Mouse (Mus musculus): Measurements from ENCODE around the gene Negr1. TPM values are rescaled to one million over a fixed set of nuclear protein-coding genes. Genes with fewer than 3 reads are reported as not detected.

Gene Negr1
- total RNA-seq, 1 experiment, result 0.31 TPM

DNA sequence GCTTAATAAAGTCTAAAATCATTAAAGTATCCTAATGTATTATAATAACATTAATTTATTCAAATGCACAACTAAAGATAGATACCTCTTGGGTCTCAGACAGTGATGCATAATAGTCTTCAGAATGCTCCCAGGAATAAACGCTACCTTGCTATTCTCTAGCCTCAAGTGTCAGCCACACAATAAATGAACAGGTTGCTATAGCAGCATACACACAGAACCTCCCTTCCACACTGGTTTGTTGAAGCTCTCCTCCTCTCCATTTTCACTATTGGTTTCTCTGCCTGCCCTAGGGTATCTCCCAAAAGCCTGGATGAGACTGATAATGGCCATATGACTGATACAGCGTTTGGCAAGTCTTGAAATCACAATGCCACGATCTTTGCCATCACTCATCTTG is 593.3 kb downstream of the Negr1 start:
- no peak overlapping the region for H3K27ac ChIP-seq (ENCODE audit: insufficient read depth, low read depth, low read length, poor library complexity, severe bottlenecking)
- no peak overlapping the region for H3K9ac ChIP-seq (ENCODE audit: insufficient read depth, low read depth, low read length, poor library complexity, severe bottlenecking)
- H3K4me1 ChIP-seq (ENCODE audit: control insufficient read depth in 2 of 2, insufficient read depth in 2 of 2, low read length in 2 of 2, poor library complexity in 1 of 2), result no peaks in the 10 kb centered on the region
- H3K36me3 ChIP-seq (ENCODE audit: control insufficient read depth, insufficient read depth, low read length, poor library complexity, severe bottlenecking), result no peaks in the 10 kb centered on the region
- no peaks in the 10 kb centered on the region for H3K9me3 ChIP-seq (ENCODE audit: control insufficient read depth, insufficient read depth, low read depth, low read length)
- TF ChIP-seq MAFK (IDR thresholded peaks at IDR 0.05; ENCODE audit: insufficient read depth, low read depth, low read length) (no peak), HCFC1 (IDR thresholded peaks at IDR 0.05; ENCODE audit: borderline replicate concordance, insufficient read depth, low read length) (no peak)
- no peak for DNase-seq (ENCODE audit: low read depth, low spot score)
- H3K4me3 ChIP-seq (ENCODE audit: insufficient read depth in 1 of 2, low read depth in 1 of 2, low read length in 2 of 2, poor library complexity in 1 of 2, severe bottlenecking in 1 of 2), result no peak overlapping the region
- in situ Hi-C loops (cut with MboI; ENCODE audit: low sequenced_read_pairs in 2 of 2, unreplicated experiment in 2 of 2), result no loop called here

- Histone ChIP-seq H3K9ac (ENCODE audit: insufficient read depth, low read depth, low read length, poor library complexity, severe bottlenecking) (no peak overlapping the region), H3K4me3 (ENCODE audit: insufficient read depth in 1 of 2, low read depth in 1 of 2, low read length in 2 of 2, poor library complexity in 1 of 2, severe bottlenecking in 1 of 2) (no peak overlapping the region)
- in situ Hi-C loops (cut with MboI; ENCODE audit: low sequenced_read_pairs in 2 of 2, unreplicated experiment in 2 of 2), result no loop called here
Measured at GRCm38 (mm10) chr3:157155513-157155912, 593.9 kb downstream of the Negr1 start.

DNA sequence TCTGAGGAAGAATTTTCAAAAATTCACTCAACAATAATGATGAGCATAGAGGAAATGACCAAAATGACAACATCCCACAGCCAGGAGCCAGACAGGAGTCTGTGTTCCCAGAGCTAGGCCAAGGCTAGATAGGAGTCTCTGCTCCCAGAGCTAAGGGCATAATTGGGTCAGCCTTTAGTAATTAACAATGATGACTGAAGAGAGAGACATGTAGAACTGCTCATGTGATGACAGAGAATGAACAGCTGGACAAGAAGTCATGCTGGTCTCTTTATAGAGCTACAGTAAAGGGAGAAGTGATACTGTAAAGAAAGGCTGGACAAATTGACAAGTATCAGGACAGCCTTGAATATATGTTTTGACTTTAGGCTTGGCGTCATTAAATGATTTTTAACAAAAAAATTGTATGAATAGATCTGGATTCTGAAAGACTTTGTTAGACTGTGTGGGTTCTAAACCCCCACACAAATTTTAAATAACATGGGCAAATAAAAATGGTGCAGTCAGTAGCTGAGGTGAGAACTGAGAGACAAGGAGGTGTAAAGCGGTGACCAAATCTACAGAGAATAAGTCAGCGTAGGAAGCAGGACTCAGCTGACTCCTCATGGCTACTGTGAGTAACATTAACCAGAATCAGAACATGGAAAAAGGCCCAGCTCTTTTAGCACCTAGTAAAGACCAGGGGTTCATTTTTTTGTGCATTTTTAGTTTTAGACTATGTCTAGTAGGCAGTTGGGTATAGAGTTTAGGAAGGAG is 603.4 kb downstream of the Negr1 start:
- Histone ChIP-seq H3K9me3 (ENCODE audit: control insufficient read depth, insufficient read depth, low read depth, low read length) (no peaks in the 10 kb centered on the region), H3K36me3 (ENCODE audit: control insufficient read depth, insufficient read depth, low read length, poor library complexity, severe bottlenecking) (no peaks in the 10 kb centered on the region), H3K9ac (ENCODE audit: insufficient read depth, low read depth, low read length, poor library complexity, severe bottlenecking) (no peak overlapping the region), H3K4me1 (ENCODE audit: control insufficient read depth in 2 of 2, insufficient read depth in 2 of 2, low read length in 2 of 2, poor library complexity in 1 of 2) (no peaks in the 10 kb centered on the region), H3K4me3 (ENCODE audit: insufficient read depth in 1 of 2, low read depth in 1 of 2, low read length in 2 of 2, poor library complexity in 1 of 2, severe bottlenecking in 1 of 2) (no peak overlapping the region), H3K27ac (ENCODE audit: insufficient read depth, low read depth, low read length, poor library complexity, severe bottlenecking) (no peak overlapping the region)
- DNase-seq (ENCODE audit: low read depth, low spot score), result no peak
- in situ Hi-C loops (cut with MboI; ENCODE audit: low sequenced_read_pairs in 2 of 2, unreplicated experiment in 2 of 2), result no loop called here
- TF ChIP-seq ZC3H11A (IDR thresholded peaks at IDR 0.05; ENCODE audit: borderline replicate concordance, low read depth, low read length), result no peak
- TF ChIP-seq MAFK (IDR thresholded peaks at IDR 0.05; ENCODE audit: insufficient read depth, low read depth, low read length), result no peak

More at GRCm38 (mm10) chr3:157155513-157155912, 593.9 kb downstream of the Negr1 start:
- Histone ChIP-seq H3K9me3 (ENCODE audit: control insufficient read depth, insufficient read depth, low read depth, low read length) (no peaks in the 10 kb centered on the region), H3K4me1 (ENCODE audit: control insufficient read depth in 2 of 2, insufficient read depth in 2 of 2, low read length in 2 of 2, poor library complexity in 1 of 2) (no peaks in the 10 kb centered on the region), H3K36me3 (ENCODE audit: control insufficient read depth, insufficient read depth, low read length, poor library complexity, severe bottlenecking) (no peaks in the 10 kb centered on the region), H3K27ac (ENCODE audit: insufficient read depth, low read depth, low read length, poor library complexity, severe bottlenecking) (no peak overlapping the region)
- TF ChIP-seq HCFC1 (IDR thresholded peaks at IDR 0.05; ENCODE audit: borderline replicate concordance, insufficient read depth, low read length), result no peak
- TF ChIP-seq ZC3H11A (IDR thresholded peaks at IDR 0.05; ENCODE audit: borderline replicate concordance, low read depth, low read length), result no peak
- TF ChIP-seq CHD2 (IDR thresholded peaks at IDR 0.05; ENCODE audit: low read depth, low read length), result no peak
- no peak for TF ChIP-seq MAFK (IDR thresholded peaks at IDR 0.05; ENCODE audit: insufficient read depth, low read depth, low read length)
- no peak for TF ChIP-seq ZNF384 (IDR thresholded peaks at IDR 0.05; ENCODE audit: low read depth, low read length)
- DNase-seq (ENCODE audit: low read depth, low spot score), result no peak

GRCm38 (mm10) chr3:157181975-157182374 is 620.4 kb downstream of the Negr1 start:
- Histone ChIP-seq H3K27ac (ENCODE audit: insufficient read depth, low read depth, low read length, poor library complexity, severe bottlenecking) (no peak overlapping the region), H3K9ac (ENCODE audit: insufficient read depth, low read depth, low read length, poor library complexity, severe bottlenecking) (no peak overlapping the region), H3K9me3 (ENCODE audit: control insufficient read depth, insufficient read depth, low read depth, low read length) (no peaks in the 10 kb centered on the region), H3K36me3 (ENCODE audit: control insufficient read depth, insufficient read depth, low read length, poor library complexity, severe bottlenecking) (no peaks in the 10 kb centered on the region), H3K4me3 (ENCODE audit: insufficient read depth in 1 of 2, low read depth in 1 of 2, low read length in 2 of 2, poor library complexity in 1 of 2, severe bottlenecking in 1 of 2) (no peak overlapping the region), H3K4me1 (ENCODE audit: control insufficient read depth in 2 of 2, insufficient read depth in 2 of 2, low read length in 2 of 2, poor library complexity in 1 of 2) (no peaks in the 10 kb centered on the region)
- TF ChIP-seq CHD2 (IDR thresholded peaks at IDR 0.05; ENCODE audit: low read depth, low read length) (no peak), ZC3H11A (IDR thresholded peaks at IDR 0.05; ENCODE audit: borderline replicate concordance, low read depth, low read length) (no peak), ZNF384 (IDR thresholded peaks at IDR 0.05; ENCODE audit: low read depth, low read length) (no peak), HCFC1 (IDR thresholded peaks at IDR 0.05; ENCODE audit: borderline replicate concordance, insufficient read depth, low read length) (no peak), MAFK (IDR thresholded peaks at IDR 0.05; ENCODE audit: insufficient read depth, low read depth, low read length) (no peak)
- in situ Hi-C loops (cut with MboI; ENCODE audit: low sequenced_read_pairs in 2 of 2, unreplicated experiment in 2 of 2), result no loop called here
- no peak for DNase-seq (ENCODE audit: low read depth, low spot score)

All from ES-E14 (cell line).